ENCODE assay signal across 16 mouse cellular contexts in the genomic region with DNA sequence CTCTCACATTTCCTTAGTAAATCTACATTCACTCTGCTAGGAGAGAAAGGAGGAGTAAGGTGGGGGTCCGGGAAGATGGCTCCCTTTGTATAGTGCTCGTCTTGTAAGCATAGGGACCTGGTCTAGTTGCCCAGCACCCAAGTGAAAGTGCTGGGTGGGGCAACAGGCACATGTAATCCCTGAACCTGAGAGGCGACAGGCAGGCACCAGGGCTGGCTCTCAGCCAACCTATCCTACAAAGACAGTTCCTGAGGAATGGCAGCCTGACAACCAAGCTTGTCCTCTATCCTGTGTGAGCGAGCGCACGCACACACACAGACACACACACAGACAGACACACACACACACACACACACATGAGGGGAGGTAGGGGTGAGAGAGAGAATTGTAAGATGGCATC. TPM values are rescaled to one million over a fixed set of nuclear protein-coding genes. Genes with fewer than 3 reads are reported as not detected.
DNase-seq lines count a peak whose midpoint lies in the region; ATAC-seq lines count a peak whose summit lies in the region.
"Had no signal": no experiment of that assay in that cellular context is flagged by ENCODE, and none has a peak within 500 bp of the region (broad histone marks: within the 10 kb centered on the region; RNA-seq: fewer than 3 reads in every experiment).

No protein-coding gene starts in this region.

- no peak overlapping the region for H3K4me2 ChIP-seq in forebrain, embryonic 14.5 days (ENCODE audit: low read length)
- no peak overlapping the region for H3K4me2 ChIP-seq in forebrain, embryonic 16.5 days (ENCODE audit: low read length)
- no peak overlapping the region for H3K4me2 ChIP-seq in kidney, embryonic 14.5 days (replicated peaks; ENCODE audit: low read depth, low read length)
- H3K4me2 ChIP-seq in forebrain, embryonic 12.5 days = no peak overlapping the region
- H3K4me2 ChIP-seq: embryonic facial prominence, embryonic 12.5 days; forebrain, embryonic 13.5 days had no signal

- WGBS in forebrain, embryonic 14.5 days = 71% methylated on average over 6 of the region's 6 CpGs
- 65% methylated on average over 6 of the region's 6 CpGs for WGBS in forebrain, embryonic 16.5 days
- WGBS in kidney, embryonic 14.5 days = 82% methylated on average over 6 of the region's 6 CpGs
- 83% methylated on average over 6 of the region's 6 CpGs for WGBS in forebrain, embryonic 12.5 days

- no peaks in the 10 kb centered on the region for H3K27me3 ChIP-seq in forebrain, embryonic 14.5 days (replicated peaks; ENCODE audit: control insufficient read depth, insufficient read depth, low read length)
- no peaks in the 10 kb centered on the region for H3K27me3 ChIP-seq in forebrain, embryonic 16.5 days (replicated peaks; ENCODE audit: control insufficient read depth, insufficient read depth, low read length)
- H3K27me3 ChIP-seq in kidney, embryonic 14.5 days (ENCODE audit: control insufficient read depth, insufficient read depth, low read length) = no peaks in the 10 kb centered on the region
- no peaks in the 10 kb centered on the region for H3K27me3 ChIP-seq in forebrain, embryonic 12.5 days
- H3K27me3 ChIP-seq: embryonic facial prominence, embryonic 12.5 days; forebrain, embryonic 13.5 days had no signal

- no peaks in the 10 kb centered on the region for H3K36me3 ChIP-seq in forebrain, embryonic 14.5 days (ENCODE audit: control insufficient read depth, insufficient read depth, low read length)
- no peaks in the 10 kb centered on the region for H3K36me3 ChIP-seq in forebrain, embryonic 16.5 days (ENCODE audit: control insufficient read depth, insufficient read depth)
- H3K36me3 ChIP-seq in kidney, embryonic 14.5 days (ENCODE audit: control insufficient read depth, insufficient read depth, low read length) = no peaks in the 10 kb centered on the region
- H3K36me3 ChIP-seq in forebrain, embryonic 12.5 days (replicated peaks) = no peaks in the 10 kb centered on the region
- H3K36me3 ChIP-seq: embryonic facial prominence, embryonic 12.5 days; G1E; midbrain, embryonic 10.5 days had no signal

- ATAC-seq in forebrain, embryonic 14.5 days = no peak
- no peak for ATAC-seq in forebrain, embryonic 16.5 days
- no peak for ATAC-seq in kidney, embryonic 14.5 days (ENCODE audit: low FRiP score, low TSS enrichment)
- no peak for ATAC-seq in forebrain, embryonic 12.5 days (ENCODE audit: low FRiP score)
- ATAC-seq: forebrain, embryonic 13.5 days had no signal

- no peaks in the 10 kb centered on the region for H3K9me3 ChIP-seq in forebrain, embryonic 14.5 days (replicated peaks; ENCODE audit: control insufficient read depth, low read length)
- no peaks in the 10 kb centered on the region for H3K9me3 ChIP-seq in forebrain, embryonic 16.5 days (ENCODE audit: control insufficient read depth, low read length)
- H3K9me3 ChIP-seq in kidney, embryonic 14.5 days (ENCODE audit: control insufficient read depth, low read length) = no peaks in the 10 kb centered on the region
- H3K9me3 ChIP-seq in forebrain, embryonic 12.5 days = no peaks in the 10 kb centered on the region
- H3K9me3 ChIP-seq: embryonic facial prominence, embryonic 12.5 days; forebrain, embryonic 13.5 days; G1E; midbrain, embryonic 10.5 days had no signal

- H3K4me3 ChIP-seq in forebrain, embryonic 14.5 days (ENCODE audit: low read depth, low read length) = no peak overlapping the region
- no peak overlapping the region for H3K4me3 ChIP-seq in forebrain, embryonic 16.5 days (replicated peaks; ENCODE audit: low read length)
- no peak overlapping the region for H3K4me3 ChIP-seq in kidney, embryonic 14.5 days (ENCODE audit: low read length)
- no peak overlapping the region for H3K4me3 ChIP-seq in forebrain, embryonic 12.5 days (replicated peaks)
- H3K4me3 ChIP-seq: embryonic facial prominence, embryonic 12.5 days; forebrain, embryonic 13.5 days; midbrain, embryonic 10.5 days; myocyte had no signal

- H3K4me1 ChIP-seq in forebrain, embryonic 14.5 days (ENCODE audit: control insufficient read depth, insufficient read depth, low read length) = no peaks in the 10 kb centered on the region
- no peaks in the 10 kb centered on the region for H3K4me1 ChIP-seq in forebrain, embryonic 16.5 days (replicated peaks; ENCODE audit: control insufficient read depth, insufficient read depth, low read length)
- no peaks in the 10 kb centered on the region for H3K4me1 ChIP-seq in kidney, embryonic 14.5 days (ENCODE audit: control insufficient read depth, insufficient read depth, low read length)
- H3K4me1 ChIP-seq in forebrain, embryonic 12.5 days = no peaks in the 10 kb centered on the region
- H3K4me1 ChIP-seq: embryonic facial prominence, embryonic 12.5 days; forebrain, embryonic 13.5 days; midbrain, embryonic 10.5 days had no signal

- peak; percentile 16 for DNase-seq in forebrain, embryonic 14.5 days (ENCODE audit: low spot score)
- DNase-seq in kidney, postnatal 10 days = peak; percentile 9
- peak; percentile 6 for DNase-seq in right cerebral cortex, postnatal 4 days
- DNase-seq in right cerebral cortex, adult 18-20 months = no peak
- peak; percentile 60 for DNase-seq in testis, postnatal 10 days (ENCODE audit: low spot score)
- DNase-seq: heart, postnatal 10 days; thymus, postnatal 14 days had no signal

- no peak overlapping the region for H3K9ac ChIP-seq in forebrain, embryonic 14.5 days (ENCODE audit: low read length)
- H3K9ac ChIP-seq in forebrain, embryonic 16.5 days (replicated peaks; ENCODE audit: low read depth, low read length) = no peak overlapping the region
- H3K9ac ChIP-seq in kidney, embryonic 14.5 days (ENCODE audit: low read depth, low read length) = no peak overlapping the region
- no peak overlapping the region for H3K9ac ChIP-seq in forebrain, embryonic 12.5 days
- H3K9ac ChIP-seq: embryonic facial prominence, embryonic 12.5 days; forebrain, embryonic 13.5 days had no signal

- H3K27ac ChIP-seq in forebrain, embryonic 14.5 days (ENCODE audit: low read depth, low read length) = no peak overlapping the region
- H3K27ac ChIP-seq in forebrain, embryonic 16.5 days (ENCODE audit: low read length) = no peak overlapping the region
- no peak overlapping the region for H3K27ac ChIP-seq in kidney, embryonic 14.5 days (ENCODE audit: low read depth, low read length)
- no peak overlapping the region for H3K27ac ChIP-seq in forebrain, embryonic 12.5 days
- H3K27ac ChIP-seq: embryonic facial prominence, embryonic 12.5 days; forebrain, embryonic 13.5 days; kidney, postnatal 0 days; midbrain, embryonic 10.5 days had no signal

RNA-seq across cellular contexts. Expression of a gene that starts 32.2 kb away (rescaled TPM):
- 4.9 and 5.5 TPM in 2 replicates for polyA plus RNA-seq in forebrain, embryonic 14.5 days (2014; fragmentation: Nextera tagmentation; extraction: Ambion mirVana)
- 4.8 and 5.2 TPM in 2 replicates for polyA plus RNA-seq in forebrain, embryonic 16.5 days (2015; fragmentation: Nextera tagmentation; extraction: Ambion mirVana)
- polyA plus RNA-seq in kidney, embryonic 14.5 days (2014; fragmentation: Nextera tagmentation; extraction: Ambion mirVana) = 28.0 TPM in 2 replicates
- 16.4 and 21.5 TPM in 2 replicates for polyA plus RNA-seq in forebrain, embryonic 12.5 days (2016; fragmentation: Nextera tagmentation; extraction: Ambion mirVana)
